Mouse (Mus musculus) C2C12 (cell line): Measurements from ENCODE around the gene Mfng.

Source experiments
- CEBPB ChIP-seq: IDR thresholded peaks from one replicate; pipeline ENCODE4 v1.6.1; 2011; ENCODE audit warnings: low read depth, mild to moderate bottlenecking, control low read depth, moderate library complexity
- CTCF ChIP-seq: IDR thresholded peaks from one replicate; pipeline ENCODE4 v1.5.1; 2011; ENCODE audit not compliant: control insufficient read depth, insufficient read depth, insufficient read length
- FOSL1 ChIP-seq: IDR thresholded peaks from one replicate; pipeline ENCODE4 v1.8.0; 2011; ENCODE audit warnings: mild to moderate bottlenecking, low read length; ENCODE audit not compliant: poor library complexity, insufficient read depth, severe bottlenecking
- MAX ChIP-seq: IDR thresholded peaks from one replicate; pipeline ENCODE4 v1.6.1; 2011; ENCODE audit warnings: mild to moderate bottlenecking, control low read depth
- MYOD1 ChIP-seq: IDR thresholded peaks from one replicate; pipeline ENCODE4 v1.6.1; 2011; ENCODE audit warnings: low read depth; ENCODE audit not compliant: control insufficient read depth, insufficient read length
- MYOG ChIP-seq: IDR thresholded peaks from one replicate; pipeline ENCODE4 v1.6.1; 2011; ENCODE audit not compliant: control insufficient read depth, insufficient read length; ENCODE audit errors: extremely low read depth
- USF1 ChIP-seq: IDR thresholded peaks from one replicate; pipeline ENCODE4 v1.6.1; 2011; ENCODE audit warnings: low read depth, mild to moderate bottlenecking, control low read depth, moderate library complexity

DNA sequence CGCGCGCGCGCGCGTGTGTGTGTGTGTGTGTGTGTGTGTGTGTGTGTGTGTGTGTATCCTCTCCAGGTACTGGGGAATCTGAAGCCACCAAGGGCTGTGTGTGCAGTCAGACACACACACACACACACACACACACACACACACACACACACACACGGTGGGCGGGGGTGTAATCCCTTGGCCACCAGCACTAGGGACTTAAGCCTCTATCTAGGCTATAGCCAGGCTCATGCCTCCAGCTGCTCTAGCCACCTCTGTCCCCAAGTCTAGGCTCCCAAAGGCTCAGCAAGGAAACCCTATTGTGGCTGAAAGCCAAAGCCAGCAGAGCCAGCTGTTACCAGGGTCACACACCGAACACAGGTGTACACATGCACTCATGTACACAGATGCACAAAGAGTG is 30.4 kb downstream of the Mfng start:
- TF ChIP-seq CTCF: no peak
- TF ChIP-seq MAX: no peak
- no peak for TF ChIP-seq CEBPB
- no peak for TF ChIP-seq USF1
- TF ChIP-seq MYOG: no peak
- no peak for TF ChIP-seq MYOD1
- no peak for TF ChIP-seq FOSL1
